8 mouse cellular contexts compared by ENCODE assay signal in the genomic region with DNA sequence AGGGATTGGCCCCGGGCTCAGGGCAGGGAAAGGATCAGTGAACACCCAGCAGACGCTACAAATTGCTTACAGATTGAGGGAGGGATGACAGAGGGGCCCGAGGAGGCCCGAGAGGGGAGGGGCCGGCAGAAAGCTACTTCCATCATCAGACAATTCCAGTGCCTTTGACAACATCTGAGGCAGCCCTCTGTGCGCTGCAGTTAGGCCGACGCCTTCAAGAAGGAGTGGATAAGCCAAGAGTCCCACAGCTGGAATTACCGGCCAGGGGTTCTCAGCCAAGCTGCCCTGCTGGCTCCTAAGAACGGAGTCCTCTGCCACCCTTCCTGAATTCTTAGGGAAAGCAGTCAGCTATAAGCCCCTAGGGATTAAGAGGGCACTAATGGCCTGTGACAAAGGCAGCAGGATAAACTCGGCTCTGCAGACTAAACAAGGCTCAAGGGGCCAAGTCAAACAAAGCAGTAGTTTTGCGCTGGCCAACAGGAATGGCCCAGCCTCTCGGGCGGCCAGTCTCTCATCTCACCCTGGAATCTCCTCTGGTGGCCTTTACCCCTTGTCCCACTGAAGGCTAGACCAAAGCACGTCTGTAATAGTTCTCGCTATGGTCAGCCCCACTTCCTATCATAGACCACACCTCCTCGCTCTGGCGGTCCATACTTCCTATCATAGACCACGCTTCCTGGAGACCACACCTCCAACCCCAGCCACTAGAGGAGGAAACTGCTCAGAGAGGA.
A peak's percentile ranks its signal among the peaks of the same experiment; 100 is the strongest.
DNase-seq lines count a peak whose midpoint lies in the region; ATAC-seq and TF ChIP-seq lines count a peak whose summit lies in the region.

No protein-coding gene starts in this region.

- peak overlapping the region; percentile 9; the same call in 1 of the 2 replicates for H3K4me2 ChIP-seq in kidney, embryonic 16.5 days (replicated peaks; ENCODE audit: low read depth, low read length)

- no peak overlapping the region for H3K4me3 ChIP-seq in thymus, adult 2 months (ENCODE audit: control insufficient read depth, insufficient read depth, low read length)
- no peak overlapping the region for H3K4me3 ChIP-seq in kidney, embryonic 16.5 days (ENCODE audit: low read length)

- TF ChIP-seq CTCF in thymus, adult 2 months (IDR thresholded peaks at IDR 0.05; ENCODE audit: borderline replicate concordance, control insufficient read depth, extremely low read depth, insufficient read depth, low read length, poor library complexity), result no peak

- H3K27ac ChIP-seq in thymus, adult 2 months (ENCODE audit: control insufficient read depth, insufficient read depth, low read length), result no peak overlapping the region
- H3K27ac ChIP-seq in kidney, embryonic 16.5 days (ENCODE audit: low read length), result no peak overlapping the region

- no peaks in the 10 kb centered on the region for H3K4me1 ChIP-seq in thymus, adult 2 months (replicated peaks; ENCODE audit: control insufficient read depth, insufficient read depth, low read length)
- H3K4me1 ChIP-seq in kidney, embryonic 16.5 days (ENCODE audit: insufficient read depth, low read length), result peaks cover 10% of the 10 kb centered on the region

- no peak for TF ChIP-seq POLR2A in thymus, adult 2 months (IDR thresholded peaks at IDR 0.05; ENCODE audit: control insufficient read depth, extremely low read depth, insufficient read depth, low read length, poor library complexity)

- no peaks in the 10 kb centered on the region for H3K27me3 ChIP-seq in thymus, adult 2 months (ENCODE audit: control insufficient read depth, insufficient read depth, low read length)
- H3K27me3 ChIP-seq in kidney, embryonic 16.5 days (ENCODE audit: insufficient read depth, low read length), result no peaks in the 10 kb centered on the region

- DNase-seq in thymus, adult 2 months, result peak; percentile 3
- DNase-seq in thymus, postnatal 10 days (ENCODE audit: low spot score in 2 of 2), result no peak
- DNase-seq in heart, adult 18-20 months, result peak; percentile 45 to 54
- DNase-seq in lung, postnatal 36 days, result peak; percentile 77
- no peak for DNase-seq in left cerebral cortex, postnatal 4 days
- DNase-seq in left cerebral cortex, postnatal 36 days (ENCODE audit: low spot score in 2 of 2), result no peak

- intact Hi-C loops in left cerebral cortex, postnatal 4 days (cut with DNase I), result no loop called here
- intact Hi-C loops in left cerebral cortex, postnatal 36 days (cut with DNase I), result no loop called here

- peak; percentile 61; the same call in 1 of the 2 replicates for ATAC-seq in kidney, embryonic 16.5 days (ENCODE audit: low FRiP score, low TSS enrichment)
- no peak for ATAC-seq in CD4-positive, CD25-positive, alpha-beta regulatory T cell, adult 4 months

- H3K36me3 ChIP-seq in thymus, adult 2 months (ENCODE audit: control insufficient read depth, insufficient read depth, low read length), result no peaks in the 10 kb centered on the region
- no peaks in the 10 kb centered on the region for H3K36me3 ChIP-seq in kidney, embryonic 16.5 days (ENCODE audit: insufficient read depth, low read length)

- no peaks in the 10 kb centered on the region for H3K9me3 ChIP-seq in kidney, embryonic 16.5 days (ENCODE audit: low read length)

- no peak overlapping the region; the same call in 1 of the 2 replicates for H3K9ac ChIP-seq in kidney, embryonic 16.5 days (replicated peaks; ENCODE audit: low read length)

- 38% methylated on average over 19 of the region's 19 CpGs for WGBS in thymus, adult 2 months
- WGBS in kidney, embryonic 16.5 days, result 15% methylated on average over 19 of the region's 19 CpGs

Comparison
In these comparisons a context has a peak if more than half of its experiments do, and no peak if none do; other contexts are left out.
1. DNase-seq: peak in thymus, adult 2 months (single experiment), heart, adult 18-20 months (2 of 2) and lung, postnatal 36 days (single experiment); none in thymus, postnatal 10 days (0 of 2), left cerebral cortex, postnatal 4 days (single experiment) and left cerebral cortex, postnatal 36 days (0 of 2).